Mouse (Mus musculus): ENCODE measurements at regions not wholly inside any gene's neighbourhood (a gene's known extent, or its start where the extent isn't known, plus 50 kb on each side); places are given as distances from the start of the nearest gene placed in this dataset.

GRCm38 (mm10) chrX:12449688-12450087 is 137.9 kb upstream of the Atp6ap2 start:
- Histone ChIP-seq H3K36me3 (ENCODE audit: control insufficient read depth, insufficient read depth, low read length) (no peaks in the 10 kb centered on the region), H3K4me1 (ENCODE audit: control insufficient read depth, insufficient read depth, low read length) (no peaks in the 10 kb centered on the region), H3K27ac (ENCODE audit: low read length) (no peak overlapping the region), H3K27me3 (ENCODE audit: control insufficient read depth, insufficient read depth, low read length) (no peaks in the 10 kb centered on the region), H3K4me3 (ENCODE audit: low read depth, low read length) (no peak overlapping the region), H3K9ac (replicated peaks; ENCODE audit: low read depth, low read length) (no peak overlapping the region), H3K4me2 (replicated peaks; ENCODE audit: low read depth, low read length) (no peak overlapping the region), H3K9me3 (ENCODE audit: control insufficient read depth, low read depth, low read length) (no peaks in the 10 kb centered on the region)
- no peak for ATAC-seq (ENCODE audit: insufficient number of reproducible peaks, insufficient read depth, low FRiP score, low read depth)
- 82% methylated on average over 3 of the region's 3 CpGs for WGBS

- H3K27me3 ChIP-seq (ENCODE audit: control insufficient read depth, insufficient read depth, low read length), result no peaks in the 10 kb centered on the region
- no peaks in the 10 kb centered on the region for H3K4me1 ChIP-seq (ENCODE audit: control insufficient read depth, insufficient read depth, low read length)
- H3K4me2 ChIP-seq (replicated peaks; ENCODE audit: low read depth, low read length), result no peak overlapping the region
- no peak overlapping the region for H3K4me3 ChIP-seq (ENCODE audit: low read depth, low read length)
- ATAC-seq (ENCODE audit: insufficient number of reproducible peaks, insufficient read depth, low FRiP score, low read depth), result no peak
- H3K9me3 ChIP-seq (ENCODE audit: control insufficient read depth, low read depth, low read length), result no peaks in the 10 kb centered on the region
- no peak overlapping the region for H3K27ac ChIP-seq (ENCODE audit: low read length)
- H3K36me3 ChIP-seq (ENCODE audit: control insufficient read depth, insufficient read depth, low read length), result no peaks in the 10 kb centered on the region
- WGBS, result 68% methylated on average over 8 of the region's 8 CpGs
- no peak overlapping the region for H3K9ac ChIP-seq (replicated peaks; ENCODE audit: low read depth, low read length)
Observed at GRCm38 (mm10) chrX:12452979-12453769, 134.4 kb upstream of the Atp6ap2 start.

DNA sequence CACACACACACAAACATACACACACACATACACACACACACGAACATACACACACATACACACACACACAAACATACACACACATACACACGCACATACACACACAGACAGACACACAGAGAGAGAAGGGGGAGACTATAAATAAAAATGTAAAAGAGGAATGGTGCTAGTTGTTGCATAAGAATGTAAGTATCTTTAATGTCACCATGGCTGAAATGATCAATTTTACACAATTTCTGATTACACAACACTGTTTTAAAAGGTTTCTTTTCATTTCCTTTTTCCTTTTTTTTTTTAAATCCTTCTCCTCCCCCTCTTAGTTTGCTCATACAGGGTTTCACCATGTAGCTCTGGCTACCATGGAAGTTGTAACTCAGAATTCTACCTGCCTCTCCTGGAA is 125.9 kb upstream of the Atp6ap2 start:
- Histone ChIP-seq H3K9ac (replicated peaks; ENCODE audit: low read depth, low read length) (no peak overlapping the region), H3K9me3 (ENCODE audit: control insufficient read depth, low read depth, low read length) (no peaks in the 10 kb centered on the region), H3K4me3 (ENCODE audit: low read depth, low read length) (no peak overlapping the region), H3K4me2 (replicated peaks; ENCODE audit: low read depth, low read length) (no peak overlapping the region), H3K36me3 (ENCODE audit: control insufficient read depth, insufficient read depth, low read length) (no peaks in the 10 kb centered on the region), H3K4me1 (ENCODE audit: control insufficient read depth, insufficient read depth, low read length) (no peaks in the 10 kb centered on the region), H3K27ac (ENCODE audit: low read length) (no peak overlapping the region), H3K27me3 (ENCODE audit: control insufficient read depth, insufficient read depth, low read length) (no peaks in the 10 kb centered on the region)
- WGBS, result 96% methylated on average over 2 of the region's 2 CpGs
- ATAC-seq (ENCODE audit: insufficient number of reproducible peaks, insufficient read depth, low FRiP score, low read depth), result no peak

GRCm38 (mm10) chrX:12462936-12463647 is 124.5 kb upstream of the Atp6ap2 start:
- ATAC-seq (ENCODE audit: insufficient number of reproducible peaks, insufficient read depth, low FRiP score, low read depth), result no peak

GRCm38 (mm10) chrX:12466312-12466711 is 121.3 kb upstream of the Atp6ap2 start:
- H3K4me3 ChIP-seq (ENCODE audit: low read depth, low read length), result no peak overlapping the region
- H3K27me3 ChIP-seq (ENCODE audit: control insufficient read depth, insufficient read depth, low read length), result no peaks in the 10 kb centered on the region
- H3K4me1 ChIP-seq (ENCODE audit: control insufficient read depth, insufficient read depth, low read length), result peaks cover 9% of the 10 kb centered on the region; the same call in 1 of the 2 replicates
- no peak overlapping the region for H3K4me2 ChIP-seq (replicated peaks; ENCODE audit: low read depth, low read length)
- ATAC-seq (ENCODE audit: insufficient number of reproducible peaks, insufficient read depth, low FRiP score, low read depth), result no peak
- H3K36me3 ChIP-seq (ENCODE audit: control insufficient read depth, insufficient read depth, low read length), result no peaks in the 10 kb centered on the region
- H3K9me3 ChIP-seq (ENCODE audit: control insufficient read depth, low read depth, low read length), result no peaks in the 10 kb centered on the region
- WGBS, result 33% methylated on average over 10 of the region's 10 CpGs
- no peak overlapping the region for H3K27ac ChIP-seq (ENCODE audit: low read length)
- no peak overlapping the region for H3K9ac ChIP-seq (replicated peaks; ENCODE audit: low read depth, low read length)

More at GRCm38 (mm10) chrX:12462936-12463647, 124.5 kb upstream of the Atp6ap2 start:
- Histone ChIP-seq H3K4me2 (replicated peaks; ENCODE audit: low read depth, low read length) (no peak overlapping the region), H3K27me3 (ENCODE audit: control insufficient read depth, insufficient read depth, low read length) (no peaks in the 10 kb centered on the region), H3K27ac (ENCODE audit: low read length) (no peak overlapping the region), H3K36me3 (ENCODE audit: control insufficient read depth, insufficient read depth, low read length) (no peaks in the 10 kb centered on the region), H3K4me1 (ENCODE audit: control insufficient read depth, insufficient read depth, low read length) (peaks cover 9% of the 10 kb centered on the region; the same call in 1 of the 2 replicates), H3K4me3 (ENCODE audit: low read depth, low read length) (no peak overlapping the region), H3K9me3 (ENCODE audit: control insufficient read depth, low read depth, low read length) (no peaks in the 10 kb centered on the region), H3K9ac (replicated peaks; ENCODE audit: low read depth, low read length) (no peak overlapping the region)
- WGBS, result 81% methylated on average over 11 of the region's 11 CpGs

GRCm38 (mm10) chrX:12466897-12467296 is 120.7 kb upstream of the Atp6ap2 start:
- peak; percentile 46; the same call in 1 of the 2 replicates for ATAC-seq (ENCODE audit: insufficient number of reproducible peaks, insufficient read depth, low FRiP score, low read depth)
- WGBS, result 19% methylated on average over 6 of the region's 6 CpGs
- Histone ChIP-seq H3K9ac (replicated peaks; ENCODE audit: low read depth, low read length) (no peak overlapping the region), H3K36me3 (ENCODE audit: control insufficient read depth, insufficient read depth, low read length) (no peaks in the 10 kb centered on the region), H3K9me3 (ENCODE audit: control insufficient read depth, low read depth, low read length) (no peaks in the 10 kb centered on the region), H3K4me1 (ENCODE audit: control insufficient read depth, insufficient read depth, low read length) (peaks cover 9% of the 10 kb centered on the region; the same call in 1 of the 2 replicates), H3K27ac (ENCODE audit: low read length) (peak overlapping the region; percentile 58; the same call in 1 of the 2 replicates), H3K27me3 (ENCODE audit: control insufficient read depth, insufficient read depth, low read length) (no peaks in the 10 kb centered on the region), H3K4me2 (replicated peaks; ENCODE audit: low read depth, low read length) (no peak overlapping the region), H3K4me3 (ENCODE audit: low read depth, low read length) (no peak overlapping the region)

DNA sequence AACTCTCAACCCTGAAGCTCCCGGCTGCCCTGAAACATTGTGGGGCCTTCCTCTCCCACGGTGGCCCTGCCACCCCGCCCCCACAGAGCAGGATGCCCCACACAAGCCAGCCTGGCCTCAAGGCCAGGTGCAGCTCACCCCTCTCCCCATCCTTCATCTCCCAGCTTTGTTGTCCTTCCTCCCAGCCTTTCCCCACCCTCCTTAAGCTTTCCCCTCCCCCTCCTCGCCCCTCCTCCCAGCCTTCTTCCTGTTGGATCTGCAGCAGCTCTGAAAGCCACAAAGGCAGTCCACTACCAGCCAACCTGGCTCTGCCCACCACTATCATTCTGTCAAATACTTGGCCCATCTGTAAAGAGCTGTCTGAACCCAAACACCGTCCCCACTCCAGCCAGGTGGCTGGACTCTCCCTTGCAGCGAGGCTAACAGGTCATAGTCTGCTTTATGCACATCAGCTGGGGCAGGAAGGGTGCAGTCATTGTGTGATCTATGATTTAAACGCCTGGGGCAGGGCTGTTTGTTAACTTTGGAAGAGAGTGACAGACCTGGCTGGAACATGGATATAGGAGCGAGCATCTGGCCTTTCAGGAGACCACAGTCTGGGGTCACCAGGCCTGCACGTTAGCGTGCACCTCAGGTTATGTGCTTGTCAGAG is 119.9 kb upstream of the Atp6ap2 start:
- Histone ChIP-seq H3K27ac (ENCODE audit: low read length) (peak overlapping the region; percentile 58; the same call in 1 of the 2 replicates), H3K4me2 (replicated peaks; ENCODE audit: low read depth, low read length) (no peak overlapping the region), H3K9me3 (ENCODE audit: control insufficient read depth, low read depth, low read length) (no peaks in the 10 kb centered on the region), H3K27me3 (ENCODE audit: control insufficient read depth, insufficient read depth, low read length) (no peaks in the 10 kb centered on the region), H3K4me1 (ENCODE audit: control insufficient read depth, insufficient read depth, low read length) (peaks cover 9% of the 10 kb centered on the region; the same call in 1 of the 2 replicates), H3K4me3 (ENCODE audit: low read depth, low read length) (no peak overlapping the region), H3K36me3 (ENCODE audit: control insufficient read depth, insufficient read depth, low read length) (no peaks in the 10 kb centered on the region), H3K9ac (replicated peaks; ENCODE audit: low read depth, low read length) (no peak overlapping the region)
- ATAC-seq (ENCODE audit: insufficient number of reproducible peaks, insufficient read depth, low FRiP score, low read depth), result no peak; the same call in 1 of the 2 replicates
- WGBS, result 27% methylated on average over 9 of the region's 10 CpGs

DNA sequence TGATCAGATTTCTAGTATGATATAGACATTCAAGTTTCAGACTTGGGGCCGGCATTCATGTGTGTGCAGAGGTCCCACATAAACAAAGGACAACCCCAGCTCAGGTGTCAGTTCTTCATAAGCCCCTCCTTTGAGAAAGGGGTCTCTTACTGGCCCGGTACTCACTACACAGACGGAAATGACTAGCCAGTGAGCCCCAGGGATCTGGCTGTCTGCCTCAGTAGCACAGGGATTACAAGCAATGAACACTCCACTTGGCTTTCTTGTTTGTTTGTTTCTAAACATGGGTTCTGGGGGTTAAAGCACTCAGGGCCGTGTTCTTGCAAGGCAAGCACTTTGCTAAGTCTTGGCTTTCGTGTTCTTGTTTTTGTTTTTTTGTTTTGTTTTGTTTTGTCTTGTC is 115.3 kb upstream of the Atp6ap2 start:
- no peak overlapping the region for H3K9ac ChIP-seq (replicated peaks; ENCODE audit: low read depth, low read length)
- H3K4me2 ChIP-seq (replicated peaks; ENCODE audit: low read depth, low read length), result no peak overlapping the region
- no peak overlapping the region for H3K4me3 ChIP-seq (ENCODE audit: low read depth, low read length)
- H3K4me1 ChIP-seq (ENCODE audit: control insufficient read depth, insufficient read depth, low read length), result peaks cover 7% of the 10 kb centered on the region; the same call in 1 of the 2 replicates
- H3K27ac ChIP-seq (ENCODE audit: low read length), result no peak overlapping the region
- no peaks in the 10 kb centered on the region for H3K9me3 ChIP-seq (ENCODE audit: control insufficient read depth, low read depth, low read length)
- H3K27me3 ChIP-seq (ENCODE audit: control insufficient read depth, insufficient read depth, low read length), result no peaks in the 10 kb centered on the region
- H3K36me3 ChIP-seq (ENCODE audit: control insufficient read depth, insufficient read depth, low read length), result no peaks in the 10 kb centered on the region
- no peak for ATAC-seq (ENCODE audit: insufficient number of reproducible peaks, insufficient read depth, low FRiP score, low read depth)
- 80% methylated on average over 5 of the region's 5 CpGs for WGBS

All from stomach, embryonic 14.5 days (tissue).